Mouse (Mus musculus) lung, adult 2 months (tissue): ENCODE measurements around the gene Stra6l. TPM values are rescaled to one million over a fixed set of nuclear protein-coding genes. Genes with fewer than 3 reads are reported as not detected.

Source experiments
- DNase-seq: peaks from one replicate; pipeline ENCODE4 v3.0.0; 2022
- H3K4me1 ChIP-seq: fragments of 200-500 bp; 2 replicates; pipeline ENCODE4 v1.6.1; 2011; ENCODE audit warnings: low read length; ENCODE audit not compliant: control insufficient read depth, insufficient read depth
- H3K4me3 ChIP-seq: fragments of 200-500 bp; replicated peaks from 2 replicates; pipeline ENCODE3; 2011; ENCODE audit warnings: low read depth, mild to moderate bottlenecking, control low read depth, low read length; ENCODE audit errors: extremely low read depth
- CTCF ChIP-seq: fragments of 200-500 bp; IDR thresholded peaks from 2 replicates; pipeline ENCODE4 v1.5.1; 2011; ENCODE audit warnings: mild to moderate bottlenecking, low read length, control low read depth; ENCODE audit not compliant: insufficient read depth
- POLR2A ChIP-seq: fragments of 200-500 bp; IDR thresholded peaks from 2 replicates; pipeline ENCODE4 v1.6.1; 2011; ENCODE audit warnings: low read depth, mild to moderate bottlenecking, control low read depth, low read length, borderline replicate concordance; ENCODE audit errors: extremely low read depth
- WGBS: fragments of 180-500 bp; shearing (Covaris S2); methylation state at CpG from one replicate; pipeline ENCODE4 v1.1.7; 2018; 5-methylcytosine and 5-hydroxymethylcytosine counted together
- polyA plus RNA-seq: library from polyadenylated mRNA; depleted of rRNA; stranded (reverse); fragments of >200 nt; gene quantifications from 2 replicates; pipeline ENCODE4 v1.2.3, GENCODE M21; 2012

The Stra6l gene
- polyA plus RNA-seq, 1 experiment, result 1.2 TPM

GRCm38 (mm10) chr4:45821995-45822394 is 26.5 kb upstream of the Stra6l start:
- 65% methylated on average over 3 of the region's 3 CpGs for whole genome bisulfite sequencing
- no peak overlapping the region for H3K4me3 ChIP-seq
- DNase-seq, result no peak
- H3K4me1 ChIP-seq, result no peaks in the 10 kb centered on the region
- TF ChIP-seq POLR2A (no peak), CTCF (no peak)

- DNase-seq, result no peak
- WGBS, result 48% methylated on average over 11 of the region's 11 CpGs
- Histone ChIP-seq H3K4me1 (no peaks in the 10 kb centered on the region), H3K4me3 (no peak overlapping the region)
- TF ChIP-seq POLR2A (no peak), CTCF (no peak)
These were observed 25.5 kb upstream of the Stra6l start for GRCm38 (mm10) chr4:45822781-45823575.

- no peak for DNase-seq
- WGBS, result 19% methylated on average over 10 of the region's 10 CpGs
- TF ChIP-seq CTCF (no peak), POLR2A (no peak)
- H3K4me3 ChIP-seq, result no peak overlapping the region
- no peaks in the 10 kb centered on the region for H3K4me1 ChIP-seq
These were observed 24.3 kb upstream of the Stra6l start for GRCm38 (mm10) chr4:45824049-45824760.

GRCm38 (mm10) chr4:45824761-45825556 is 23.5 kb upstream of the Stra6l start:
- TF ChIP-seq POLR2A (no peak), CTCF (no peak)
- no peak overlapping the region for H3K4me3 ChIP-seq
- whole genome bisulfite sequencing, result 33% methylated on average over 14 of the region's 14 CpGs
- no peaks in the 10 kb centered on the region for H3K4me1 ChIP-seq
- no peak for DNase-seq

DNA sequence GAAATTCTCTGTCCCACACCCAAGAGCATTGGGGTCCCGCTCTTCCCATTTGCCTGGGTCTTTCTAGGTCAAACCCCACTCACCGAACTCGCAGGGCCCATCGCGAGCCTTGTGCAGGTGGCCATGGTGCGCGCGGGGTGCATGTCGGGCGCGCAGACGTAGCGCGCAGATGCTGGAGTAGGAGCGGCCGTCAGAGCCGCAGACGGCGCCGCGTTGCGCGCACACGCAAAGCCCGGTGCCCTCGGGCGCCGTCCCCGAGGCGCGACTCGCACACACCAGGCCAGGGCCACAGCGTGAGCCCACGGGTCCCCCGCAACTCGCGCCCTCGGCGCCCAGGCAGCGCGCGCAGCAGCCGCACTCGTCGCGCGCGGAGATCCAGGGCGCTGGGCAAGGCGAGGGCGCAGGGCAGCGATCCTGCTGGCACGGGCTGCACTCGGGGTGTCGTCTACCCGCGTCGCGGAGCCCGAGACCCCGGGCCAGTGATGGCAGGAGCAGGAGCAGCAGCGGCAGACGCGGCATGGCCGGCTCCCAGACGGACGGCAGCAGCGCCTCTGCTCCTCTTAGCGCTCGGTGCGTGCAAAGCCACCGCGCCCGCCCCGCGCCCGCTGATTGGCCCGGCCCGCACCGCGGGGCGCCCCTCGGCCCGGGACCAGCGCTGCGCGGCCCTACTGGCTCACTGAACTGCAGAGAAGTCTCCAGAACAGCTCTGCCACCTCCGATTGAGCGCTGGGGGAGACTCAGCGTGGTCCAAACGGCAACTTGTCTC is 22.0 kb upstream of the Stra6l start, which contains the start of gene Igfbpl1:
Gene Igfbpl1, minus strand, starts transcription at position 649 of the 766 bp plus-strand sequence.
- H3K4me3 ChIP-seq, result no peak within 1 kb of the TSS
- 3% methylated on average over 90 of the region's 91 CpGs for WGBS
- DNase-seq, result no peak
- TF ChIP-seq POLR2A, result no peak
- no peak for TF ChIP-seq CTCF
- no peaks in the 10 kb centered on the region for H3K4me1 ChIP-seq

GRCm38 (mm10) chr4:45829907-45830759 is 18.3 kb upstream of the Stra6l start:
- no peak for DNase-seq
- 61% methylated on average over 13 of the region's 13 CpGs for WGBS
- Histone ChIP-seq H3K4me3 (no peak overlapping the region), H3K4me1 (no peaks in the 10 kb centered on the region)
- TF ChIP-seq CTCF, result no peak
- no peak for TF ChIP-seq POLR2A

- no peaks in the 10 kb centered on the region for H3K4me1 ChIP-seq
- 75% methylated on average over 7 of the region's 7 CpGs for WGBS
- TF ChIP-seq POLR2A, result no peak
- TF ChIP-seq CTCF, result no peak
- DNase-seq, result no peak
- H3K4me3 ChIP-seq, result no peak overlapping the region
These were observed 16.5 kb upstream of the Stra6l start for GRCm38 (mm10) chr4:45831996-45832395.

DNA sequence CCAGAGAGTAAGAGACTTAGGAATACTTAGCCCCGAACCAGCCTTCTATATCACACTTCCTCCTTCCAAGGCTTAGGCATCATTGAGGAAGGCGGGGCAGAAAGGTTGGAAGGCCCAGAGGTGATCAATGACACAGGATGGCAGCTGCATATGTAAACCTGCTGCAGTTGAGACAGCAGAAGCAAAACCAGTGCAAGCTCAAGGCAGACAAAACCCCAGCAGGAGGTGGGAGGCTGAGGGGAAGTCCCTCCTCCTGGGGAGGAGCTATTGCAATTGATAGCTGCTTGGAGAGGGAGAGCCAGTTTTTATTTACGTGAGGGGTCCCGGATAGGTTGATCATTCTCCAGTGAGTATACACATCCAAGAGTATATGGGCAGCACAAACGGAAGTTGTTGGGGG is 15.0 kb upstream of the Stra6l start:
- TF ChIP-seq POLR2A, result no peak
- TF ChIP-seq CTCF, result no peak
- H3K4me1 ChIP-seq, result no peaks in the 10 kb centered on the region
- WGBS, result 35% methylated on average over 5 of the region's 5 CpGs
- no peak for DNase-seq
- H3K4me3 ChIP-seq, result no peak overlapping the region
